Mouse (Mus musculus) adrenal gland, adult 18-20 months (tissue): ENCODE data around the gene Endod1. TPM values are rescaled to one million over a fixed set of nuclear protein-coding genes. Genes with fewer than 3 reads are reported as not detected.
"Not testable (repeated sequence)": the region's sequence is repeated elsewhere in the genome, so short reads cannot be mapped to it uniquely, and the experiment has no call there.

ENCODE experiments used
- DNase-seq, 2 experiments: peaks; one replicate each; pipeline ENCODE4 v3.0.0; 2021 to 2022; ENCODE audit warnings: low spot score in 2 of 2
- total RNA-seq, 2 experiments: library from RNA; stranded (reverse); gene quantifications; 1 replicate in 1 of 2; 2 replicates in 1 of 2; pipeline ENCODE4 v1.2.3; 2021

Endod1 gene
- total RNA-seq, 2 experiments from 2014 or later, result 16.1 to 18.5 TPM

DNA sequence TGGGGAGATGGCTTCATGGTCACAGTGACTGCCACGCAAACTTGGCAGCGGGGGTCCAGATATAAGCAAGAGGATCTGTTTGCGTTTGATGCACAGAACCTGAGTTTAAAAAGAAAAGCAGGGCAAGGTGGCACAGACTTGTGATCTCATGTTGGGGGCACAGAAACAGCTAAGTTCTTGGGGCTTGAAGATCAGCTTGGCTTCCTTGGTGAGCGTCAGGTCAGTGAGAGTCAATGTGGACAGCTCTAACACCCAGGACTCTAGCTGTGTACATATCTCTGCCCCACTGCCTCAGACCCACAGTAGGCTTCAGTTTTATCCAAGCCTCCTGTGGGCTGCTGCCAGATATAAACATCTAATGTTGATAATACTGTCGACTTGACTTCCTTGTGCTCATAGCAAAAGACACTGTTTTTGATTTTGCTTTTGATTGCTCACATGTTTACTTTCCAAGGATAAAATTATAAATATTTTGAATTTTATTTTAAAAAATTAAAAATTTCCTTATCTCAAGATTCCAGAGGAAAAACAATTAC is 1.0 kb upstream of the Endod1 start:
- DNase-seq, result no peak

DNA sequence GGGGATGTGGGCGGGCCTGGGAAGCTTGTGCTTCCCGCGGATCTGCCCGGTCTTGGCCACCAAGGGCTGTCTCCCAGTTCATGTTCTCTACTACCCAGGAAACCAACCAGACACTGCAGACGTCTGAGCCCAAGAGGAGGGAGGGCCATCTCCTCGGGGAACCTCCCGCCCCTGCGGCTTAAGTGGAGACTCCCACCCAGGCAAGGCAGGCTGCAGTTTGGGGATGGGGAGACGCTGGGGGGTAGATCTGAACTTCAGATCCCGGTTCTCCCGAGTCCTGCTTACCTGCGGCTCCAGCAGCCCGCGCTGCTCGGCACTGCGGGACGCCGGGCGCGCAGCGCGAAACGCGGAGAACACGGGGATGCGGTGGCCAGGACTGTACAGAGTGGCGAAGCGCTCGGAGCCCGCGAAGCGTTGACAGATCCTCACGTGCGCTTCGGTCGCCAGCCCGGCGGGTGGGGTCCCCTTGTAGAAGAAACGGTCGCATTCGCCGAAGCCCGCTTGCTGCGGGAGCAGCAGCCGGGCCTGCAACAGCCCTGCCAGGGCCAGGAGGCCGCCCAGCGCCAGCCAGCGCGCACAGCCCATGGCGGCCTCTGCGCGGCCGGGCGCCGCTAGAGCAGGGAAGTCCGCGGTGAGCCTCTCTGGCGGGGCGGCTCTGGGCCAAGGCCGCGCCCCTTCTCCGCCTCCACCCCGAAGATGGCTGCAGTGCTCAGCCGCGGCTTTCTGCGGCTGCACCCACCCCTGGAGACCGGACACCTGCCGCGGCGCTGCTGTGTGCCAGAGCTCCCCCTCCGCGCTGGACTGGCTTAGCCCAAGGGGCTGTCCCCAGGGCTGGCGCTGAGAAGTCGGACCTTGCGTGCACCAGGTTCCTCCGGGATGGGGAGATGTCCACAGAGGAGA is 671 bp downstream of the Endod1 start:
- peak; percentile 79 to 85 for DNase-seq

DNA sequence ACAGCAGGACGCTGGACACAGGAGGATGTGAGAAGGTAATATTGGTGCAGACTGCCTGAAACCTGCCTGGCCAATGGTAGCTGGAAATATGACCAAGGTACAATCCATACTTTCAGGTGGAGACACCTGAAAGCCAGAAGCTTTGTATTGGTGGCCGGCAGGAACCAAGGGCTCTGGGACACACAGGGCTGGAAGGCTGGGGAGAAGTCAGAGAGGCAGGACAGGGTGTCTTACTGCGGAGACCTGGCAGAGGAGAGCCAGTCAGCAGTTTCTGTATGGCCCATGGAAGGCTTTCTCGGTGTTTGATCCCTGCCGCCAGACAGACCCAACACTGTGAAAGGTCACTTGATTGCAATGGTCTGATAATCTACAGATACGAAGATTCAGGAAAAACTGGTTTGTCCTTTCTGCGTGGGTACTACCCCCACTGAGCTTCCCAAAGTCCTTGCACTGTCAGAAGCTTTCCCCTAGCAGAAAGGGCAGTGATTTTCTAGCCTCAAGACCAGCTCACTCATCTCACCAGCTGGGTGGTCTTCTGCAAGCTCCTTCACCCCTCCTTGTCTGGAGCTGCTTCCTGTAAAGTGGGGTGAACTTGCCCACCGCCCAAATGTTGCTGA is 1.4 kb downstream of the Endod1 start:
- DNase-seq, result no peak

DNA sequence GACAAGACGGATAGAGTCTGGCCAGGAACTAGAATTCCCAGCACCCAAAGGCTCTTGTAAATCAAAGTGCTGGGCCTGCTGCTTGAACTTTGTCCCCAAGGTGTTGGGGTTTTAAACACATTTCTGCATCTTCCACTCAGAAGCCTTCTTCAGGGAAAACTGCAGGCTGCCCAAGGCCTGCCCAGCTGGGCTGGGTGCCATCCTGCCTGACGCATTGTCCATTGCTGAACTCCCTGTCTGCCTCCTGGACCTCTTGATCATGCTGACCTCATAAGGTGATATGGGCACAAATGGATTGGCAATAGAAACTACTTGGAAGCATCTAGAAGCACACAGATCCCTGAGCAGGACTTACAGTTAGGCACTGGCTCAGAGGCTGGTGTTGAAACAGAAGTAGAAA is 3.2 kb downstream of the Endod1 start:
- DNase-seq, result no peak

DNA sequence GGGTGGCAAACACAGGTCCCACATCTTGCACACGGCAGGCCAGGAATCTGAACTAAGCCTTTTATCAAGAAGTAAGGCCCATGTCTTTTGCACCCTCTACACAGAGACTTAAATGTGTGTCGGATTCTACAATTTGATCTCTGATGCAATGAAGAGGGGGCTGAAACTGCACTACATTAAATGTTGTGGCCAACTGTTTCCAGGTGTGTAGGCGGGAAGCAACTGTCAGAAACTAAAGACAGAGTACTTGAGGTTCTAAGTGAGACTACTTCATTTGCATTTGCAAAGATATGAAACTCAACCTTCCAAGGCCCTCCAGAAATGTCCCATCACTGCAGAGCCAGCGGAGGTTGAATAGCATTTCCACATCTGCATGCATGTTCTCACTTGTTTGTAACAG is 5.2 kb downstream of the Endod1 start:
- DNase-seq, result no peak

DNA sequence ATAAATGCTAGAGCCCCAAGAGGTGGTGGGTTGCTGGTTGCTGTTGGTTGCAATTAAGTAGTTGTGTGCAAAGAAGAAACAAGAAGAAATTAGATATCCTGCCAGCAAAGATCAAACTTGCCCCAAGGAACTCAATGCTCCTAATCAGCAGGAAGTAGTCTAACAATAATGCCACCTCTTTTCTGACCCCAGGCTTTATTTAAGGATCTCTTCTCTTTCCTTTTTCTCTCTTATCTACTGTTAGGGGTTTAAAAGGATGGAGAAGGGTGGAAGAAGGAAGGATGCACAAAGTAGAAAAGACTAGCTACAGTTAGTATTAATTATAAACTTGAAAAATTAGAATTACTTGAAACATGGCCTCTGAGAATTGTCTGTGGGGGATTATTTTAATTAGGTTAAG is 8.9 kb downstream of the Endod1 start:
- no peak for DNase-seq

DNA sequence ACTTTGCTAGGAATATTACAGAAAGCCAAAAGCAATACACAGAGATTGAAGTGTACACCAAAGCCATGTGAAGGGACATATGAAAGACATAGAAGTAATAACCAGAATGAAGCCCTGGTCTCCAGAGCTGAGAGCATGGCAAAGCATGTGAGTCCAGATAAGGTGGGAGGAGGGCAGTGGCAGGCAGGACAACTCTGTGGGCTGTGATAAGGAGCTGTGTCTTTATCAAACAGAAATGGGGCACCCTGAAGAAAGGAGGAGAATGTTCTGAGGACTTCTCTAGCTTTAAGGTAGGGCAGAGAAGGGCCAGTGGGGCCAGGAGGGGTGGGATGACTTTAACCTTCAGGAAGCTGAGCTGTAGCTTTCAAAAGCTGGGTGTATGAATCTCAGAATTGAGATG is 12.0 kb downstream of the Endod1 start:
- DNase-seq, result no peak

DNA sequence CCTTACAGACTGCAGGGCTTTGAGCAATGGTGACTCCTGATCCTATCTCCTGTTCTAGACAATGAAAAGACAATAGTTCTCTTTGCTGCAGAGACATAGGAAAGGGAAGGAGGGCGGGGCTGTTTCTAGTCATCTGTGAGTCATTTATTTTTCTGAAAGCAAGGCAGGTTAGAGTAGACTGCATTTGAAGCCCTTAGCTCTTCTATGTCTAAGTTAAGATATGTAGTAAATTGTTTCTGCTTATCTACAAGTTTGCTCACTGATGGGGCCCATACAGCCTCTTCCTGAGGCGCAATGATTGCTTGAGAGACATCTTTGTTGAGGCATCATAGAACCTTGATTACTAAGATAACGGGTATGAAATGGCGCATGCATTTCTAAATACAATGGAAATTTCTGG is 13.5 kb downstream of the Endod1 start:
- no peak for DNase-seq

DNA sequence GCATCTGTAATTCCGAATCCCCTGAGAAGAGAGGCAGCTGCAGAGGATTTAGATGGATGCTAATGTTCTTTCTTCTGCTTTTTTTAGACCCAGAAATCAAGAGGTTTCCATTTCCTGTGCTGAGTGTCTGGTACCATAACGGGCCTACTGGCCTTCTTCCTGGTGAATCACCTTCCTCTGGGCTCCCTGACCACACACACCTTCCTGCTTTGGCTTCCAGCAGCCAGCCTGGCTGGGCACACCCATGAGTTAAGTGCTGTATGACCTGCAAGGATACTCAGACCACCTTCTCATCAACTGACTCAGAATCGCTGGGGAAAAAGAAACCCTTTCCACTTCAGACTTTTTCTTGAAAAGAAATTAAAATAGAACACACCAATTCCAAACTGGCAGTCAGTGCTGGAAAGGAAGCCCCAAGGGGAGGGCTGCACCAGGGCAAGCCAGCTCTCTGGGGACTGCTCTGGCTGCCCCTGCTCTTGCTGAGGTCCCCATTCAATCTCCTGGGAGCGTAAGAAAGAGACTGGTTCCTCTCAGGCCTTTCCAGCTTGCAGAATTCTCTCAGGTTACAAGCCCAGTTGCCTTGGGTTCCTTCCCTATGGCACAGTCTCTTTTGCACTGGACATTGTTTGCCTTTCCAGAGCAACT is 15.7 kb downstream of the Endod1 start:
- DNase-seq, result no peak

DNA sequence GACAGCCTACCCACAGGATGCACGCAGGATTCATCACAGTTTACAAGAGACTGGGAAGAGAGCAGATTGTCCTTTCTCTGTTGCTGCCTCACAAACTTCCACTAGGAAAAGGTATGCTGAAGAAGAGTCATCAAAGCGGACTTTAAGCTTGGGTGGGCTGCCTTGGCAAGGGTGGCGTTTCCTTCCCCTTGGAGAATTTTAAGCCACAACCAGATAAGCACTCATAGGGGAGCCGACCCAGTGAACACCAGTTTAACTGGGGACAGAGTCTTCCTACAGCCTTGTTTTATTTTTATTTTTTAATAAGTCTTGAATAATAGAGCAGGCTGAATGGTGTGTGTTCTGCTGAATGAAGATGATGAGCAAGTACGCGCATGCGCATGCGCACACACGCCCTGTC is 16.6 kb downstream of the Endod1 start:
- no peak for DNase-seq

DNA sequence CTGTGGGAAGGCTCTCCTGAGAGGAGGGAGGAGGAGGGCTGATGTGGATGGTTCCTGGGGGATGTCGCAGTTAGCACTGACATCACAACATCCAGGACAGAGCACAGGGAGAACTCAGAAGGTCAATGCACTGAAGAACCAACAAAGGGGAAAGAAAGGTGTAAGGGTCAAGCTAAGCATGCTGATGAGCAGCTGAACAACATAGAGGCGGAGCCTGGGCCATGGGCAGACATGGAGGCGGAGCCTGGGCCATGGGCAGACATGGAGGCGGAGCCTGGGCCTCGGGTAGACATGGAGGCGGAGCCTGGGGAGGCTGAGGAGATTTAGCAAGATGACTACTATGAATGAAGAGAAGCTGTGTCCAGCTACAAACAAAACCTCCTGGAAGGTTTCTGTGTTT is 17.8 kb downstream of the Endod1 start:
- no peak for DNase-seq

DNA sequence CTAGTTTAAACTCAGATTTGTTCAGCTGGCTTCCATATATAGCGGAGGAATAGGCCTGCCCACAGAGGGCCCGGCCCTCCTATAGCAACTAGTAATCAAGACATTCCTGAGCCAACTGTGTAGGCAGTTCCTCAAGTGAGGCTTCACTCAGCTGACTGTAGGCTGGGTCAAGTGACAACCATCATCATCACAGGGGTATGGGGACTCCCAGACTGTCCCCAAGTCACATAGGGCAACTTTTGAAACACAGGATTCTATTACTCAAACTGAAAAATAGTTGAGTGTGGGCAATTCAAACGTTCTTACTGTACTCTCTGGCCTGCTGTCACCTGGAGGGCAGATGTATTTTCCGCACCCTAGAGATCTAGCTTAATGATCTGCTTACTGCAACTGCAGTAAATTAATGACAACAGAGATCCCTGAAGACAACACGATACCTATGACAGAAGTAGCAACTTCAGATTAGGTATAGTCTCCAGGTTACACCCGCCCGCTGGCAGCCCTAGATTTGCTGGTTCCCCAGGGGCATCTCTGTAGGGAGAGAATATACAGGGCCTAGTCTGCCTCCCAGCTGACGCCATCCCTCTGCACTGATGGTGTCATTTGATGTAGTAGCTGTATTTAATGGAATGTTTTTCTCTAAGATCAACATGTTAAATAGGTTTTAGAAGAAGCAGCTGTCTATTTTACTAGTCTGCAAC is 19.1 kb downstream of the Endod1 start:
- no peak for DNase-seq

DNA sequence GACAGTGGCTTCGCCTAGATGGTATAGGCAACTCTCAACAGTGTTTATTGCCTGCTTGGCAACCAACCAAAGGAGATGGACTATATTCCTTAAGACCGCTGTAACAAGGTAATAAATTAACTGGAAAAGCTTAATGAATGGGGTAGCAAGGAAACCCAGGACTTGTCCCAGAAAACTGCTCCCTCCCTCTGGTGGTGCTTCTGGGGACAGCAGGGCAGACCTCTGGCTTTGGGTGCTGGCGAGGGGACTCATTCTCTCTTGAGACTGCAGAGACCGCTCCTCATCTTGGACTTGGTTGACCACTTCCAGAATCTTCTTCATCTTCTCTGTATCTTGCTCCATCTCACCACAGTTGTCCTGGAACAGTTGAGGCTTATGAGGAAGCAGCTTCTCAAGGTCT is 24.3 kb downstream of the Endod1 start:
- no peak for DNase-seq

DNA sequence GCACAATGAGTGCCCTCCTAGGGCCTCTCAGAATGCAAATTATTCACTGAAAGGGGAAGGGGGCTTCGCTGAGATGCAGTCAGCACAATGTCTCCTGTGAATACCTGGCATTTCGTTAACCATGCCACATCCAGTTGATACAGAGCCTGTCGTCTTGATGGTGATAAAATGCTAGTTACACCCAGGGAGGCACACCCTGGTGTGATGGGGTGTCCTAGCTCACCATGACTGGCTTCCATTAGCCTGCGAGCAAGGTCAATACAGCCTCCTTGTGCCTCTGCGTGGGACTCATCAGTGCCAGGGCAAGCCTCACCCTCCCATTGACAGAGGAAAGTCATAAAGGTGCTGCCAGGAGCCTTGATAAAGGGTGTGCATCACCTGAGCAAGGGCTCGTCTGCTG is 26.5 kb downstream of the Endod1 start:
- no peak for DNase-seq

DNA sequence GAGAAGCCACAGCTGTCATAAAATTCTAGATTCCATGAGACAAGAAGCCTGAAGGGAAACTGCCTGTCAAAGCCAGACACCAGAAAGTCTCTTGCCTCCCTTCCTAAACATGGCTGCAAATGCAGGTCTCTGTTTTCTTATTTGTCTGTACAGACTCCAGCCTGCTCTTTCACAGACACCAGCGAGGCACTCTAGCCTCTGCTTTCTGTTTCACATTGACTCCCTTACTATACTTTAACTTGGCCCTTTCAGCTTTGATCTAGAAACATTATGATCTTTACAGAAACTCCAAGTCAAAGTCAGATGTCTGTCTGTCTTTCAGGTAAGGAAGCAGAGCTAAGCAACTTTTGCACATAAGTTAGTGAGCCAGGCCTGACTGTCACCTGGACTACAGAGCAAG is 29.0 kb downstream of the Endod1 start:
- no peak for DNase-seq

DNA sequence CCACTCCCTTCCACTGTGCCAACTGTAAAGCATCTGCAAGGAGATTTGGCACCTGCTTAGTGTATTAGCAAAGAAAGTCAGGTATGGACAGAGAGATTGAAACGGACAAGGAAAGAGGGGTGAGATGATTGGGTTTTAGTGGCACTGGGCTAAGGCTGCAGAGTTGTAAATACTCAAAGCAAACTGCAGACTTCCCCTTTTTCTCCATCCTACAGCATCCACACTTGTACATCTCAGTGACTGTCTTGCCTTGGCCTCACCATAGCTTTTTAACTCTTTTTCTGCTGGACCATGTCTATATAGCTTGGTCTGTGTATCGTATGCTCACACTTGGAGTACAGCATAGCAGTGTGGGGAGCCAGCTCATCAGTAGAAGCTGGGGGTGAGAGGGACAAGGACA is 30.5 kb downstream of the Endod1 start:
- no peak for DNase-seq

DNA sequence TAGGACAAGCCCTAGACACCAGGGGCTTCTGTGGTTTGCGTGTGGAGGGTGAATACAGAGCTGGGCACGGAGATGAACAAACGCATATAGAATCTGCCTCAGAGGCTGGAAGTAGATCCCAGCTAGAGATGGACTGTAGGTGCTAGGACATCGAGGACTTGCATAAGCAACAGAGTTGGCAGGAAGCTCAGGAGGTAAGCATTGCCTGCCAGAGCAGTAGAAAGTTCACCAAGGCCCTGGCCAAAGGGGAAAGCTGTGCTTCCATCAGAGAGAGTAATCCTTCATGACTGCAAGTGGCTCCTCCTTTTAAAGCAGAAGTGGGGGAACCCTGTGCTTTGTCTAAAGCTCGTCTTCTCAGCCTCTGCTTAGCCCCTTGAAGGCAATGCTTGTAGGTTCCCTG is 31.9 kb downstream of the Endod1 start:
- DNase-seq, result no peak

DNA sequence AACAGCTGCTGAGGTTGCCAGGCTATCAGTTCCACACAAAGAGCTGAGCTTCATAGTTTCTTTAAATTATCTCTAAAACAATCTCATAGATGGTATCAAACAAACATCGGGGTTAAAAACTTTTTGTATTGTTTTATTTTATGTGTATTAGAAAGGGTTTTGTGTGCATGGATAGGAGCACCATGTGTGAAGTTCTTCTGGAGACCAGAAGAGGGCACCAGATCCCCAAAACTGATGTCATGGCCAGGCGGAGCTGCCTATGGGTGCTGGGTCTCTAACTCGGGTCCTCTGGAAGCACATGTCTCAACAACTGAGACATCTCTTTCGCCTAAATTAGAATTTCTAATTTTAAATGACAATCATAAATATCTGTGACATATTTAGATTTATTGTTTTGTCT is 32.9 kb downstream of the Endod1 start:
- no peak for DNase-seq

DNA sequence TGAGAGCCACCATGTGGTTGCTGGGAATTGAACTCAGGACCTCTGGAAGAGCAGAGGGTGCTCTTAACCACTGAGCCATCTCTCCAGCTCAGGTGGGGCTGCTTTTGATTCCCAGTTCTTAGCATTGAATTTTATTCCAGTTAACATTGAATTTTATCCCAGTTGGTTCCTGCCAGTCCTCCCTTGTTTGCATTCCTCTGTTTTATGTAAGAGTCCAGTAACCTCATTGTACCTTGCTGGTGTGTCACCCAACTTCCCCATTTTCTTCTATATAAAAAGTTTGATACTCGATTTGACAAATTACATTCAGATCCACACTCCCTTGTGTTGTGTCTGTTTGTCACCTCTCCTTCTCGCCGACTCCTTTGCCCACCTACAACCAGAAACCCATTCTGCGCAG is 35.4 kb downstream of the Endod1 start:
- not testable (repeated sequence) for DNase-seq

DNA sequence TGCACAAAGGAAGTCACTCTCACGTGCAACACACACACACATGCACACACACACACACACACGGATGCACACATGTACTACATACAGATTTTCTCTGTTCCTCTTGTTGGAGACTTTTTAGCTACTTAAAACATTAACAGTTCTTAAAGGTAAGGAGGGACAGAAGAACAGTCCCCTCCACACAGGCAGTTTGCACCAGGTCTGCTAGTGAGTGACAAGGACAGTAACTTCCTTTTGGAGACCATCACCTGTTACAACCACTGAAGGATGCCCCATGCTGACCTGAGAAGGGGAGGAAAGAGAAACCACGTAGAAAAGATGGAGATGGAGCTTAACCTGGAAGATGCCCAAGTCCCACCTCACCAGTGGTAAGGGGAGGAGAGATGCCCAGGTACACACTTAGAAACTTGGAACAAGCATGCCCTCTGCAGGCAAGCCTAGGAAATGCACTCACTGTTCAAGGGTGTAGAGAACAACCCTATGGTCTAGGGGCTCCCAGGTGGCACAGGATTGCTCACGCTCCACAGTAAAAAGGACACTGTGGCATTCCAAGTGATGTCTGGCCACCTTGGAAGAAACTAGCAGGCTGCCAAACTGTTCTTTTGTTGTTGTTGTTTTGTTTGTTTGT is 39.2 kb downstream of the Endod1 start:
- DNase-seq, result peak; percentile 64 to 72

DNA sequence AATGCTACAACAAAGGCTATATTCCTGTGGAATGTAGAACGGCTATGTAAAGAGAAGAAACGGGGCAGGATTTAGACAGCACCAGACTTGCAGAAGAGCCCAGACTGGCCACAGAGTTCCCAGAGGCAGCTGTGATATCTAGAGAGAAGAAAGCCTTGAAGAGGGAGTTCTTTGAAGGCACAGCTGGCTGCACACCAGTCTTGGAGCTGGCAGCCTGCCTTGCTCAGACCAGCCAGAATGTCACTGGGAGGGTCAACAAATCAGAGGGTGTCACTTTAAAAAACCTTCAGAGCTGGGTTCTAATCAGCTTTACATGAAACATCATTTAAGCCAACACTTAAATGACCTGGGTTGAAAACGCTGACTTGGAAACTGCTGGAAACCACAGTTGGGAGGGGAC is 42.6 kb downstream of the Endod1 start:
- no peak for DNase-seq
